Mouse (Mus musculus) embryonic facial prominence, embryonic 14.5 days (tissue): Measurements from ENCODE around the gene Wrap53. TPM values are rescaled to one million over a fixed set of nuclear protein-coding genes. Genes with fewer than 3 reads are reported as not detected.

Experiments used
- ATAC-seq: fragments of 200-750 bp; cut with Nextera tagmentation; 2 replicates; pipeline ENCODE4 v1.8.0; 2017; ENCODE audit warnings: low read depth, moderate number of reproducible peaks, moderate TSS enrichment
- DNase-seq: peaks from one replicate; pipeline ENCODE4 v3.0.0-alpha.2; 2015; ENCODE audit warnings: low spot score
- H3K27ac ChIP-seq: fragments of 300-500 bp; sonication (generic); replicated peaks from 2 replicates; pipeline ENCODE4 v1.5.1; 2014; ENCODE audit warnings: low read depth, mild to moderate bottlenecking, low read length, moderate library complexity
- H3K27me3 ChIP-seq: fragments of 300-500 bp; sonication (generic); replicated peaks from 2 replicates; pipeline ENCODE4 v1.6.1; 2014; ENCODE audit warnings: low read length; ENCODE audit not compliant: control insufficient read depth, insufficient read depth
- H3K36me3 ChIP-seq: fragments of 300-500 bp; sonication (generic); 2 replicates; pipeline ENCODE4 v1.6.1; 2014; ENCODE audit warnings: low read length, mixed read lengths; ENCODE audit not compliant: control insufficient read depth, insufficient read depth
- H3K4me1 ChIP-seq: fragments of 300-500 bp; sonication (generic); 2 replicates; pipeline ENCODE4 v1.6.1; 2014; ENCODE audit warnings: antibody characterized with exemption, low read length; ENCODE audit not compliant: control insufficient read depth, insufficient read depth
- H3K4me2 ChIP-seq: fragments of 300-500 bp; sonication (generic); 2 replicates; pipeline ENCODE4 v1.6.1; 2014; ENCODE audit warnings: low read depth, mild to moderate bottlenecking, low read length, moderate library complexity, mixed read lengths
- H3K4me3 ChIP-seq: fragments of 300-500 bp; sonication (generic); 2 replicates; pipeline ENCODE4 v1.5.1; 2014; ENCODE audit warnings: low read depth, mild to moderate bottlenecking, low read length
- H3K9ac ChIP-seq: fragments of 300-500 bp; sonication (generic); 2 replicates; pipeline ENCODE4 v1.6.1; 2014; ENCODE audit warnings: low read depth, mild to moderate bottlenecking, low read length, moderate library complexity, mixed read lengths
- H3K9me3 ChIP-seq: fragments of 300-500 bp; sonication (generic); 2 replicates; pipeline ENCODE4 v1.6.1; 2016; ENCODE audit warnings: low read length; ENCODE audit not compliant: control insufficient read depth
- WGBS: fragments of 180-500 bp; shearing (Covaris S2); extraction: QIAGEN DNeasy Blood & Tissue Kit; methylation state at CpG from one replicate; pipeline ENCODE4 v1.1.7; 2014; 5-methylcytosine and 5-hydroxymethylcytosine counted together
- polyA plus RNA-seq: library from polyadenylated mRNA; unstranded; fragments of >200 nt; fragmentation: Nextera tagmentation; extraction: Ambion mirVana; gene quantifications from 2 replicates; pipeline ENCODE4 v1.2.1, GENCODE M21; 2014

The Wrap53 gene
- polyA plus RNA-seq, 1 experiment from 2014 or later = 18.4 TPM

- Histone ChIP-seq H3K4me1 (peaks cover 11% of the 10 kb centered on the region), H3K27me3 (no peaks in the 10 kb centered on the region), H3K9me3 (no peaks in the 10 kb centered on the region), H3K9ac (no peak overlapping the region), H3K27ac (no peak overlapping the region), H3K4me2 (no peak overlapping the region), H3K4me3 (no peak overlapping the region), H3K36me3 (0 out of 2 replicates have a peak, but pooled peaks cover 6% of the 10 kb centered on the region)
- ATAC-seq (no peak), DNase-seq (no peak)
- WGBS = 83% methylated on average over 5 of the region's 5 CpGs
Measured at GRCm38 (mm10) chr11:69554539-69555140, 25.4 kb downstream of the Wrap53 start.

GRCm38 (mm10) chr11:69553341-69553721, 26.7 kb downstream of the Wrap53 start:
- H3K36me3 ChIP-seq = 0 out of 2 replicates have a peak, but pooled peaks cover 6% of the 10 kb centered on the region
- no peaks in the 10 kb centered on the region for H3K9me3 ChIP-seq
- no peak overlapping the region for H3K9ac ChIP-seq
- peaks cover 3% of the 10 kb centered on the region; the same call in 1 of the 2 replicates for H3K4me1 ChIP-seq
- H3K27me3 ChIP-seq = no peaks in the 10 kb centered on the region
- 5% methylated on average over 2 of the region's 2 CpGs for WGBS
- H3K4me3 ChIP-seq = no peak overlapping the region
- no peak overlapping the region for H3K27ac ChIP-seq
- ATAC-seq (no peak), DNase-seq (no peak)
- no peak overlapping the region for H3K4me2 ChIP-seq

- peak; percentile 56 for DNase-seq
- H3K36me3 ChIP-seq = 0 out of 2 replicates have a peak, but pooled peaks cover 6% of the 10 kb centered on the region
Measured at GRCm38 (mm10) chr11:69552622-69553340, 27.3 kb downstream of the Wrap53 start.

GRCm38 (mm10) chr11:69551310-69551709, 28.7 kb downstream of the Wrap53 start:
- WGBS = 71% methylated on average over 4 of the region's 4 CpGs
- Histone ChIP-seq H3K27me3 (no peaks in the 10 kb centered on the region), H3K9me3 (no peaks in the 10 kb centered on the region), H3K4me1 (peaks cover 8% of the 10 kb centered on the region; the same call in 1 of the 2 replicates), H3K9ac (no peak overlapping the region), H3K27ac (no peak overlapping the region), H3K4me3 (no peak overlapping the region), H3K36me3 (0 out of 2 replicates have a peak, but pooled peaks cover 6% of the 10 kb centered on the region), H3K4me2 (no peak overlapping the region)
- no peak for DNase-seq
- ATAC-seq = no peak

More at GRCm38 (mm10) chr11:69552622-69553340, 27.3 kb downstream of the Wrap53 start:
- Histone ChIP-seq H3K4me2 (no peak overlapping the region), H3K27ac (no peak overlapping the region), H3K9me3 (no peaks in the 10 kb centered on the region), H3K9ac (no peak overlapping the region), H3K4me1 (peaks cover 3% of the 10 kb centered on the region; the same call in 1 of the 2 replicates), H3K27me3 (no peaks in the 10 kb centered on the region), H3K4me3 (no peak overlapping the region)
- 26% methylated on average over 14 of the region's 14 CpGs for WGBS
- ATAC-seq = peak; percentile 53; the same call in 1 of the 2 replicates

GRCm38 (mm10) chr11:69549060-69549656, 30.9 kb downstream of the Wrap53 start, which contains the start of gene Dnah2:
Gene Dnah2 (minus strand): TSS chr11:69549110.
- WGBS = 57% methylated on average over 8 of the region's 12 CpGs
- no peaks in the 10 kb centered on the region for H3K27me3 ChIP-seq
- no peak within 1 kb of the TSS for H3K4me2 ChIP-seq
- H3K9ac ChIP-seq = no peak within 1 kb of the TSS
- DNase-seq (no peak), ATAC-seq (no peak)
- H3K4me3 ChIP-seq = no peak within 1 kb of the TSS
- H3K27ac ChIP-seq = no peak within 1 kb of the TSS
- peaks cover 8% of the 10 kb centered on the region; the same call in 1 of the 2 replicates for H3K4me1 ChIP-seq
- H3K36me3 ChIP-seq = no peaks in the 10 kb centered on the region
- H3K9me3 ChIP-seq = no peaks in the 10 kb centered on the region

GRCm38 (mm10) chr11:69547071-69547470, 33.0 kb downstream of the Wrap53 start:
- Histone ChIP-seq H3K4me3 (peak overlapping the region; percentile 52), H3K4me2 (peak overlapping the region; percentile 82), H3K27me3 (no peaks in the 10 kb centered on the region), H3K36me3 (no peaks in the 10 kb centered on the region), H3K9ac (peak overlapping the region; percentile 73), H3K27ac (peak overlapping the region; percentile 86), H3K4me1 (peaks cover 9% of the 10 kb centered on the region; the same call in 1 of the 2 replicates), H3K9me3 (no peaks in the 10 kb centered on the region)
- ATAC-seq (peak; percentile 42), DNase-seq (no peak)
- WGBS = 1% methylated on average over 15 of the region's 15 CpGs

GRCm38 (mm10) chr11:69546423-69547053, 33.5 kb downstream of the Wrap53 start:
- peak overlapping the region; percentile 86 for H3K27ac ChIP-seq
- H3K9ac ChIP-seq = peak overlapping the region; percentile 73
- WGBS = under 1% methylated on average over 34 of the region's 44 CpGs
- H3K4me1 ChIP-seq = peaks cover 9% of the 10 kb centered on the region; the same call in 1 of the 2 replicates
- ATAC-seq (peak; percentile 88), DNase-seq (peak; percentile 94)
- H3K36me3 ChIP-seq = no peaks in the 10 kb centered on the region
- H3K27me3 ChIP-seq = no peaks in the 10 kb centered on the region
- peak overlapping the region; percentile 52 for H3K4me3 ChIP-seq
- peak overlapping the region; percentile 82 for H3K4me2 ChIP-seq
- no peaks in the 10 kb centered on the region for H3K9me3 ChIP-seq

- H3K27ac ChIP-seq = peak overlapping the region; percentile 86
- ATAC-seq = no peak
- H3K9ac ChIP-seq = peak overlapping the region; percentile 73
- peak; percentile 36 for DNase-seq
- H3K27me3 ChIP-seq = no peaks in the 10 kb centered on the region
- 11% methylated on average over 6 of the region's 7 CpGs for WGBS
- peak overlapping the region; percentile 52 for H3K4me3 ChIP-seq
- peak overlapping the region; percentile 82 for H3K4me2 ChIP-seq
- H3K9me3 ChIP-seq = no peaks in the 10 kb centered on the region
- no peaks in the 10 kb centered on the region for H3K36me3 ChIP-seq
- peaks cover 9% of the 10 kb centered on the region; the same call in 1 of the 2 replicates for H3K4me1 ChIP-seq
Measured at GRCm38 (mm10) chr11:69545957-69546356, 34.1 kb downstream of the Wrap53 start.
